Mouse (Mus musculus): ENCODE data around the gene Fbxo31.
A peak's percentile ranks its signal among the peaks of the same experiment; 100 is the strongest.

Gene Fbxo31

DNA sequence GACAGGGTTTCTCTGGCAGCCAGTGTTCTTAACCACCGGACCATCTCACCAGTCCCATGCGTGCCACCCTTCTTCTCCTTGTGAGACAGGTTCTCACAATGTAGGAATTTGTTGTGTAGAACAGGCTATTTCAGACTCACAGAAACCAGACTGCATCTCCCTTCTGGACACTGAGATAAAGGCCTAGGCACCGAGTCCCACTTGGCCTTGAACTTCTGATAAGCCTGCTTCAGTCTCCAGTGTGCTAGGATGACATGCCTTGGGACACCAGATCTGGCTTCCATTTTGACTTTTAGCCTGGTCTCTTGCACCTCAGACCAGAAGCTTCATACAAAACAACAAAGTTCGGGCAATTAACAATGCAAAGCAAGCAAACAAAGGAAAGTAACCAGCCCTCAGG, 10.1 kb upstream of the Fbxo31 start:
- no peak for DNase-seq (ENCODE audit: low spot score)

DNA sequence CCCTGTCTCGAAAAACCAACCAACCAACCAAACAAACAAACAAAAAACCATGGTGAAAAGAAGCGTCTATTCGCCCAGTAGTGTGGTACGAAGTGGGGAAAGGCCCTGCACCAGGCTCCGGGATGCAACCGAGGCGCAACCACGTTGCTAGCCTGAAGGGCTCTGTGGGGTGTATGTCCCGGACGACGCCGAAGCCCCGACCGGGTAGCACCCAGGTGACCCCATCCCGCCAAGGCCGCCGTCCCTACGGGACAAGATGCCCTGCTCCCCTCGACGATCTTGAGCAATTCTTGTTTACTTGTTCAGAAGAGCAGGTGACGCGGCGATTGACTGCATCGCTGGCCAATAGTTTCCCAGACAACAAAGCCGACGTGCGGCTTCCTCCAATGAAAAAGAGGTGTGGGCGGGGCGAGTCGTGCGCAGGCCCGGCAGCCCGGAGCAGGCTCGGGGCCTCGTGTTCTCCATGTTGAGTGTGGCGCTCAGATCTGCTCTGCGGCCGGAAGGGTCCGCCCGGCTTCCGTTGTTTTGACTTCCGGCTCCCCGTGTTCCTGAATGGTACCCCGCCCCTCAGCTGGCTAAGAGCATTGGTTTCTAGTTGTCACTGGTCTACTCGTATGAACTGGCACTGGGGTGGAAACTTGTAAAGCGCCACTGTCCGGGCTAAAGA, 6.7 kb upstream of the Fbxo31 start:
- peak; percentile 98 for DNase-seq (ENCODE audit: low spot score)

DNA sequence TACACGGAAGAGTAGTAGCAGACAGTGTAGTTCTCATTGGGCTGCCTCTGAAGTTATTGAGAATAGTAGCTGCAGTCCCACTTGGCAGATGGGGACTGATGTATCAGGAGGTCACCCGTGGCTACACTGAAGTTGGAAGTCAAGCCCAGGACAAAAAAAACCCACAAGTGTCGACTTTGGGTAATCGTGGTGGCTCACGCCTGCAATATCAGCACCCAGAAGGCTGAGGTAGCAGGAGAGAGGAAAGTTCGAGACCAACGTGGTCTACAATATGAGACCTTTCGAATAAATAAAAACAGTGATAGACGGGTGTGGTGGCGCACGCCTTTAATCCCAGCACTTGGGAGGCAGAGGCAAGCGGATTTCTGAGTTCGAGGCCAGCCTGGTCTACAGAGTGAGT, 6.1 kb upstream of the Fbxo31 start:
- no peak for DNase-seq (ENCODE audit: low spot score)

DNA sequence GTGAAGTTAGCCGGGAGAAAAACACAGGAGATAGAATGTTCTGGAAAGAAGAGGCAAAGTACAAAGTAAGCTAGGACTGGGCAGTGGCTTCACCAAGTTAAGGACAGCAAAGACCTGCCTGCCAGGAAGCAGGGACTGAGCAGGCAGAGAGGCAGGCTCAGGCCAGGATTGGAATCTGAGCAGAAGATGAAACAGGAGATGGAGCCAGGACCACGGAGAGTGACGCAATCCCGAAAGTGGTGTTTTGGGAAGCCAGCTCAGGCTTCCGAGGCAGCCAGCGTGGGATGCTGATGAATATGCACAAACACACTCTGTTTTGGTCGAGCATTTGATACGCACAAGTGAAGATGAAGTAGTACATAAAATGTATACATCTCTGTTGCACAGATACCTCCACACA, 5.0 kb upstream of the Fbxo31 start:
- no peak for DNase-seq (ENCODE audit: low spot score)

DNA sequence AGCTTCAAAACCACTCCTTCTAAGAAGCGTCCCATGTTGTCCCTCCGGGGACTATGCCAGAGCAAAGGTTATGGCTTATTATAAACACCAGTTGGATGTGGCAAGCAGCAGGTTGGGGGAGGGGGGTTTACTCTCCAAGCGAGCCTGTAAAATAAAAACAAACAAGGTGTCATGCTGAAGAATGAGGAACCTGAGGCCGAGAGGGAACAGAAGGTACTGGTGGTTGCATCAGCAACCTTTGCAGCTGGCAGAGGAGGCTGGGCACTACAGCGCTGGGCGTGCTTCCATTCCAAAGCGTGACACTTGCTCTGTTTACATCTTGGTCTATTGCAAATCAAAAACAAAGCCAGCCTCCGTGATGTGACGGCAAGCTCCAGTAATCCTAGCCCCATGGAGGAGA, 1.9 kb upstream of the Fbxo31 start:
- no peak for DNase-seq (ENCODE audit: low spot score)

DNA sequence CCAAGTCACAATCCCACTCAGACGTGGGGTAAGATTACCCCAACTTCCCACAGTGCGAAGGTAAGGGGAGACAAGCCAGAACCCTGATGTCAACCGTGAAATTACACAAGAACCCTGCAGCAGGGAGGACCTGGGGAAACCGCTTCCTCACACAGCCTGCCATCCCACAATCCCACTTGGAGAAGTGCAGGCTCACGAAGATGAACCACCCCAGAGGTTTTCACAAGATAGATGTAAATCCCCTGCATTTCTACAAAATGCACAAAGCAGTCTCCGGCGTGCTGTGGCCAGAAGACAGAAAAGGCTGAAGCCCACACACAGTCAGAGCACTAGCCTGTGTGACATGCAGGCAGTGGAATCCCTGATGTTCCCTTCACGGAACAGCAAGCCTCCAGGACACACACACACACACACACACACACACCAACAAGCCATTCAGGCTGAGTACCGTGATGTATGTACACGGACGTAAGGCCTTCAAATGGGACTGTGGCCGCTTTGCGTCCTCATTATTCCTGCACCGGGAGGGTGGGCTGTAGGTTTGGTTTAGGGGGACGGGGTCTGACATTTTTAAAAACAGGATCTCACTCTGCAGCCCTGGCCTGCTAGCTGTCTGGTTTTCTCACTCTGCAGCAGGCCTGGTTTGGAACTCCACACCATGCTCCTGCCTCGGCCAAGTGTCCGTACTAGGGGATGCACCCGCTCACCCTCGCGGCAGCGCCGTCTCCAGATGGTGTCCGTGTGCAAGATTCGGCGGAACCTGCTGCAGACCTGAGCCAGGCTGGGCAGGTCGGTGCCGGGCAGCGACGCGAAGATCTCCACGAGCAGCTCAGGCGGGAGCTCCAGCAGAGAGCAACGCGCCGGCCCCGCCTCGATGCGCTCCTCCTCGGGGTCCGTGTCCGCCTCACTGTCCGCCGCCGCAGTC, 593 bp downstream of the Fbxo31 start:
- peak; percentile 46 for DNase-seq (ENCODE audit: low spot score)

DNA sequence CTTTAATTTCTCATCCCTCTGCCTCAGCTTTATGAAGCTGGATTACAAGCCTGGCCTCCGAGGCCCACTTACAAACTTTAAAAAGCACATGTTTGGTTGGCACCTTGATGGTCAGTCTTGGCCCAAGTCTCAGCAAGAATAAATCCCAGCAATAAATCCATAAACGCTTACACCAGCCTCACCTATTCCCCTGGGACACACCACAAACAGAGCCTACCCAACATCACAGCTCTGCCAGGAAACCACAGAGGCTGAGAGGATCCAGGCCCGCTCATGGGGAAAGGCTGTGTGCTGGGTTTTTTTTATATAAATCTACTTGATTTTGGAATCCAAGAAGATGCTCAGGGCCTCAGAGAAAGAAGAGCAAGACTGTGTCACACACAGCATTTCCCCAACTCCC, 2.9 kb downstream of the Fbxo31 start:
- no peak for DNase-seq (ENCODE audit: low spot score)

DNA sequence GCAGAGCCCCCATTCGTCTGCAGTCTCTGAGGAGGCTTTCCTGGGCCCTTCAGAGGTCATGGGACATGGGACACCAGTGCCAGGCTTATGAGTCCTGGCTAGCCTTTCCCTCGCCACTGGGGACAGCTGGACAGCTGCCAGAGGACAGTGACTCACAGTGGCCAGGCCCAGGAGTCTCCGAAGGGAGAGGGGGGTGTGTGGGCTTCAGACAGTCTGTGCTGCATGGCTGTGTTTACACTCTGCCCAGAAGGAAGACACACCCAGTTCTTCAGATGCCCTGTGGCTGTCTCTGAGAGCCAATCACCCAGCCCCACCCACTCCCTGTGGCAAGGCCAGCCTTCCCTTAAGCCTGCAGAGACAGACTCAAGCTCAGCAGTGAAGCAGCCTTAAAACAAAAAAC, 5.3 kb downstream of the Fbxo31 start:
- no peak for DNase-seq (ENCODE audit: low spot score)

DNA sequence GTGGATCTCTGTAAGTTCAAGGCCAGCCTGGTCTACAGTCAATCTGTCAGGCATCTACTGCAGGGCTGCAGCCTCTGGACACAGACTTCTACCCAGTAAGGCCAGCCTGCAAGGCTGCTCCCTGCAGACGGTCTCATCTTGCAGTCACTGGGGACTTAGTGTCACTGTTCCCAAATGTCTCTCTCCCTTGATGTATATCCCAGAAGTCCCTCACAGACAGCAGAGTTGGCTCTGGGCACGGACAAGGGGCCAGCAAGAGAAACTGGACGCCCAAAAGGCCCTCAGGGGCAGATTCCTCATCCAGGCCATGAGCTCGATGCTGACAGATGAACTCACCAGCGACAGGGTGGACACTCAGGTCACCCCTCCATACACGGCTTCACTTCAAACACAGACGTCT, 6.5 kb downstream of the Fbxo31 start:
- DNase-seq (ENCODE audit: low spot score) = no peak

DNA sequence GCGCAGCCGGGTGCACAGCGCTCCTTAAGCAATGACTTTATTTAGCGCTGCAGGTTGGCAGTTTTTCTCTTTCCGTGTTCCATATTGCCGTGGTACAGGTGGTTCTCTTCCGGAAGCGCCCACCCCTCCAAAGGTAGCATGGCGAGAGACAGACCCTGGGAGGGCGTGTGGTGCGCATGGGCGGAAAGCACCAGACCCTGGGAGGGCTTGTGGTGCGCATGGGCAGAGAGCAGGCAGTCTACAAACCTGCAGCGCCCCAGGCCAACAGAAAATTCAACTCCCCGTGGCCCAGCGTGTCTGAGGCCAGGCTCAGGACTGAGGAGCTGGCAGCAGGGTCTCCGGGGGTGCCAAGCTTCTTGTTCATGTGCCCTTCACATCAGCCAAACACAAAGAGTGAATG, 7.8 kb downstream of the Fbxo31 start:
- no peak for DNase-seq (ENCODE audit: low spot score)

DNA sequence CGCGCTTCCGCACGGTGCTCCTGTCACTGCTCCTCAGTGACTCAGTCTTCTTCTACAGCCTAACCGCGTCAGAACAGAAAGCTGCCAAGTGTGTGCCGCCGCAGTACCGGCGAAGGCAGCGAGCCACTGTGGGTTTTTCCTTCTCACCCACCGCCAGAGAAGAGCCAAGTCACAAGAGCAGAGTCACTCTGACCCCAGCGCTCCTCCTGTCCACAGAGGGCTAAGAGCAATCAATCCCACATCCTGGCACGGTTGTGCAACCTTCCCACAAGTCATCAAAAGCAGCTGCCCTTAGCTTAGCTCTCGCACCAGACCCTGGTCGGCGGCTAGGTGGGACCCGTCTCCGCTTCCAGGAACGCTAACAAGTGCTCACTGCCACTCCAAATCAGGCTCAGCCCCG, 8.3 kb downstream of the Fbxo31 start:
- DNase-seq (ENCODE audit: low spot score) = no peak

DNA sequence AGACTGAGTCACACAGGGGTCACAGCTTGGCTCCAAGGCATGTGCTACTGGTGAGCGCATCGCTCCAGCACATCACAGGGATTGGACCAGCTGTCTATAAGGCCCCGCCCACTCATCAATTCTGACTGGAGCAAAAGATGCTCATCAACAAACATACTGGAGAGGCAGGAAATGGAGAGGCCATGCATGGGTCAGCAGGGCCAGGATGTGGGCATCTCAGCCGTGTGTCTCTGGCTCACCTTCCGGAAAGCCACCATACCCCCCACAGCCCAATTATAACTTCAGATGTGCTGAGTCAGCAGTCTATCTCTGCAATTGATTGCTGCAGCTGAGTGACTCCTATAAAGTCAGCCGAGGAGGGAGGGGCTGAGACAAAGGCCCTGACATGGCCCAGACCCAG, 10.3 kb downstream of the Fbxo31 start:
- no peak for DNase-seq (ENCODE audit: low spot score)

DNA sequence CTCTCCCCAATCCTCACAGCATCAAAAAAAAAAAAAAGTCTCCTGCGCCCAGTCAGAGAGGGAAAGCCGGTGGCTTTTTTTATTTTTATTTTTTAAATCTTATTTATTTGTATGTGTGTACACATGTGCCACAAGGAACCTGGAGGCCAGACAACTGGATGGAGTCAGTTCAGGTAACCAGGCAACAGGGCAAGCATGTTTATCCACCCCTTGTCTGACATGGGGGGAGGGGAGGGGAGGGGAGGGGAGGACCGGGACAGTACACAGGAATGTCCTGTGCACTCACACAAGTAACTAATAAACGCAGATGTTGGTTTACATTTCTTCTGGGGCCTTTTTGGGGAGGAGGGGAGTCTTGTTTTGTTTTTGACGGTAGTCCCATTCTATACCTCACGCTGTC, 14.9 kb downstream of the Fbxo31 start:
- no peak for DNase-seq (ENCODE audit: low spot score)

DNA sequence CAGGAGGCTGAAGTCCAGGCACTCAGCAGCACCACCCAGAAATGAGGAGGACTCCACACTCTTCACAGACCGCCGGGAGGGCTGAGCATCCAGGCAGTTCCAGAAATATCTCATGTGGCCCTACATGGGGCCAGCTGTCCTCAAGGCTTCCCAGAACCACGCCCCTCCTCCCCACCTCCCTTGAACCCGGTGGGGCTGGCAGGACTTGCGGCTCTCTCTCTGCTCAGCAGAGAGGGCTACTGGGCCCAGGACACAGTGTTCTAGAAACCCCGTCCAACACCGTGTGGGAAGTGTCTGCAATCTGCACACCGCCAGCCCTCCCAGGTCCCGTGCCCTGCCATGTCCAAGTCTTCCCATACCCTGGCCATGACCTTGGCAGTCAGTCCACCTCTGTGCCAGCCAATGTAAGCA, 15.7 kb downstream of the Fbxo31 start:
- no peak for DNase-seq (ENCODE audit: low spot score)

DNA sequence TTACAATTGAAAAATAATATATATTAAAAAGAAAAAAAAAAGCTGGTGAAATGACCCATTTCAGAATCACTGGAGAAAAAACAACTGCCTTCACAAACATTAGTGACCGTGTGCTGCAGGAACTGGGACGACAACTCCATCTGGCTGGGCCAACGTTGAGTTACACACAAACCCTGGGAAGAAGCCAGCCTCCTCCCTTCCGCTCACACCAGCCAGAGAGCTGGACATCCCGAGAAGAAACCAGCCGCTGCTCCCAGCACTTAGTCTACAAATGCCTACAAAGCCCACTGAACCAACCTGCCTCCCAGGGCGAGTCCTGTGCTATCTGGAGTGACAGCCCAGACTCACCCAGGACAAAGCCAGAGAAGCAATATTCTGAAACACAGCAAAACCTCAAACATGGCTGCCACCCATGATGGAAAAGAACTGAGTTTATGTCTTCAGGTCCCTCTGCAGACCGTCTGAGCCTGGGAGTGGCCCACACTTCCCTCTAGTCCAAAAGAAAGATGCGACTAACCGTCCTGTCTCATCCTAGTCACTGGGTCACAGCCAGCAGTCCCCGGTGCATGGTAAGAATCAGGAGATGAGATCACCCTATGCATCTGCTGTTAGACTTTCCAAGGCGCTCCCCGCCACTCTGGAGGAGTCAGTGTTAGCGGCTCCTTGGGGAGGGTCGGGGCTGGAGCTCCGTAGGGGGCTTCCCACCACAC, 16.8 kb downstream of the Fbxo31 start:
- no peak for DNase-seq (ENCODE audit: low spot score)

DNA sequence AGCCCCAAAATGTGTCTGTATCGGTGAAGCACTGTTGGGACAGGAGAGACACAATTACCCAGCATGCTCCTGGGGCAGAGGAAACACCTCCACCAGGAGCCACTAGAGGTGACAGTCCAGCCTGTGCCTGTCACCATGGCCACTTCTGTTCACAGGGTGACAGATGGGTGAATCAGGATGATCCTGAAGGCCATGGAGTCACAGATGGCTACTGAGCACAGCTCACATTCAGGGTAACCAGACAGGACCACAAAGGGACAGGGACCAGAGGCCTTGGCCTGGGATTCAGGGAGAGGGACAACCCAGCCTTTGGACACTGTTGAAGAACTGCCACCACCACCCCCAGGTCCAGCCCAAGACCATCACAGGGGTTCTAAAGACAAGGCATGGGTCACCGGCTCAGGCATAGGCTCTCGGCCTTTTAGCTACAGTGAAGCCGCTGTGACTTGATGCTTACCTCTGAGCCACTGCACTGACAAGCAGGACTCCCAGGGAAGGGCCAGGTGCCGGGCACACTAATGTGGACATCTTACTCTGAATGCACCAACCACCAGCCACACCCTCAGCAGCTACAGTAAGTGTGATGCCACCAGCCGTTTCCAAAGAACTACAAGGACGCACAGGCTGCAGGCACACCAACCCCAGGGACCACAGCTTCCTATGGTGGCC, 18.0 kb downstream of the Fbxo31 start:
- no peak for DNase-seq (ENCODE audit: low spot score)

DNA sequence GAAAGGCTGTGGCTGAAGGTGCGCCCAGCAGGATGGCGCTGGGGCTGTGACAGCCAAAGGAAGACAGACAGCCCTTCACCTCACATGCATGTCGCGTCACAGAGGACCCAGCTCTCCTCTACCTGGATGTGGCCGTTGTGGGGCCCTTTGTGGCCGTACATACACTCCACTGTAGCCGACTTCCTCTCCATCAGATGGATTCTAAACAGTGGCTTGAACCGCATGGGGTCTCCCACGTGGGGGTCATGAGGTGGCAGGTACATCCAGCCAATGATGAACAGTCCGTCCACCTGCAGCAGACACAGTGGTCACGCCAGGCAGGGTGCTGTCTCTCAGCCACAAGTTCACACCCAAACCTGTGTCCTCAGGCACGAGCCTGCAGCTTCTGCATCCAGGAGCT, 18.8 kb downstream of the Fbxo31 start:
- DNase-seq (ENCODE audit: low spot score) = no peak

DNA sequence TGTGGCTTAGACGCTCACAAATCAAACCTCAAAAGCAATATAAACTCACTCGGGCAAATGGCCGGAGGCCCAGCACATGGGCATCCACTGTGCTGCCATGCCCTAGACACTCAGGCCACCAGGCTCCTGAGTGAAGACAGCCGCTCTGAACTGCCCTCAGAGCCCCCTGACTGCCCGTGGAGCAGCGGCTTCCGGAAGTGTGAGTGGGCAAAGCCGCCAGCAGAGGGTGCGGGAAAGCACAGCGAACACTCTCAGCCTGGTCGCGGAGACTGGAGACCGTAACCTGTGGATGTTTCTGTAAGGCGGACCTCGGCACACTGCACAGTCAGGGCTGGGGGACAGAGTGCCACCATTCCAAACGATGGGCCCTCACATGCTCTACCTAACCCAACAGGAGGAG, 20.1 kb downstream of the Fbxo31 start:
- DNase-seq (ENCODE audit: low spot score) = no peak

DNA sequence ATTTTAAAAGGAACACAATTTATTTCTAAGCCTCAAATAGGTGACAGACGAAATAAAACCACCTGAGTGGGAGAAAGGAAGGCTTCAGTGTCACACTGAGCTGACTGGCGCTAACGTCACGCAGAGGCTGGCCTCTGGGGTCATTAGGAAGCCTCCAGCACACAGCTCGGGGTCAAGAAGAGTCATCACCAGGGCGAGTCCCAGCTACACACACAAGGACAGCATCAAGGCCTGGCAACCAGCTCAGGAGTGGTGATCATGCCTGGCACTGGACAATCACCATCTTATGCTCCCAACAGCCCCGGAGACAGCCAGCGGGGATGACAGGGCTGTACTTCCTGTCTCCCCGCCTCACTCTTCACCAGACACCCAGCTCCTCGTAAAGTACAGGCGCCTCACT, 20.9 kb downstream of the Fbxo31 start:
- DNase-seq (ENCODE audit: low spot score) = no peak

DNA sequence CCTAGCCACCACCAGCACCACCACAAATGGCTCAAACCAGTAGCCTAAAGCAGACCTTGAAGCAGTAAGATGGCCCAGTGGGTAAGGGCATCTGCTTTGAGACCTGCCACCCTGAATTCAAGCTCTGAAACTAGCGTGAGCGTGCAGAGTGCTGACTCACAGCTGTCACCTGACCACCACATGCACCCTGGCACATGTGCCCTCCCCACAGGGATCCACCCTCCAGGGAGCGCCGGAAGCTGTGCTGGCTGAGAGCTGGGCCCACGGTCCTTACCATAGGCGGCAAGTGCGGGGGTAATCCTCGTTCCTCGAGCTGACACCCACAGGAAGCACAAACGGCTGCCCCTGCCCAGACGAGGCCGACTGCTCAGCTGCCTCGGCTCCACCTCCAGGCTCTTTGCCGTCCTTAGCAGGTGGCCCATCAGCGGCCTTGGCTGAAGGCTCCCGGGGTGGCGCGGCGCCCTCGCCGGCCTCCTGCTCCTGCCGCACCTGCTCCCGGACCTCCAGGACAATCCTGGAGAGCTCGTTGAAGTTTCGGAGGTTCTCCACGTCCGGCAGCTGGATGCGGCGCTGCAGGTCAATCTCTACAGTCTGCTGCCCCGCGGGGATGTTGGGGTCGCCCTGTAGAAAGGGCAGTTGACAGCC, 24.7 kb downstream of the Fbxo31 start:
- no peak for DNase-seq (ENCODE audit: low spot score)

DNA sequence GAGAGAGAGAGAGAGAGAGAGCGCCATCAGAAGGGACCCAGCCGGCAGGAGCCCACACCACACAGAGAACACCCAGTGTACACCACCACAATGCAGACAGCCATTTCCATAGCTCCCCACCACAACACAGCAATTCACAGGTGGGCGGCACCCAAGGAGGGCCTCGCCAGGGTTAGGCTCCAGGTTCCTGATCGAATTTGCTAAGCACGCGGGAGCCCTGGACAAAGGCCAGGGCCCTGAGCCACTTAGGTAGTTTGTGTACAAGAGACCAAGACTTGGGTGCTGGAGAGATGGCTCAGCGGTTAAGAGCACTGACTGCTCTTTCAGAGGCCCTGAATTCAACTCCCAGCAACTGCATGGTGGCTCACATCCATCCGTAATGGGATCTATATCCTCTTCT, 26.1 kb downstream of the Fbxo31 start:
- DNase-seq (ENCODE audit: low spot score) = no peak
